Mouse (Mus musculus) adrenal gland, postnatal 4 days (tissue): ENCODE results near the gene Hexim2. TPM values are rescaled to one million over a fixed set of nuclear protein-coding genes. Genes with fewer than 3 reads are reported as not detected.

Source experiments
- DNase-seq, 2 experiments: peaks; one replicate each; pipeline ENCODE4 v3.0.0; 2021 to 2022; ENCODE audit warnings: low spot score in 2 of 2, mixed read lengths in 2 of 2
- total RNA-seq, 2 experiments: library from RNA; stranded (reverse); gene quantifications; 2 replicates each; pipeline ENCODE4 v1.2.3; 2021

The Hexim2 gene
- total RNA-seq, 2 experiments from 2014 or later, result 10.4 to 11.8 TPM

- DNase-seq, result no peak
These were observed 40.3 kb downstream of the Hexim2 start for GRCm38 (mm10) chr11:103172392-103173040.

- no peak for DNase-seq
These were observed 41.0 kb downstream of the Hexim2 start for GRCm38 (mm10) chr11:103173041-103173770.

- DNase-seq, result no peak
These were observed 41.6 kb downstream of the Hexim2 start for GRCm38 (mm10) chr11:103173771-103174344.

- no peak for DNase-seq
These were observed 42.2 kb downstream of the Hexim2 start for GRCm38 (mm10) chr11:103174411-103174832.

GRCm38 (mm10) chr11:103174891-103175391 lies 42.7 kb downstream of the Hexim2 start:
- no peak for DNase-seq

GRCm38 (mm10) chr11:103175688-103176442 lies 43.6 kb downstream of the Hexim2 start:
- DNase-seq, result no peak

- DNase-seq, result no peak
These were observed 44.3 kb downstream of the Hexim2 start for GRCm38 (mm10) chr11:103176510-103176909.

- no peak for DNase-seq
These were observed 45.0 kb downstream of the Hexim2 start for GRCm38 (mm10) chr11:103177216-103177615.

GRCm38 (mm10) chr11:103177815-103178485 lies 45.7 kb downstream of the Hexim2 start:
- DNase-seq, result no peak

- no peak for DNase-seq
These were observed 46.5 kb downstream of the Hexim2 start for GRCm38 (mm10) chr11:103178748-103179147.

- DNase-seq, result no peak
These were observed 48.2 kb downstream of the Hexim2 start for GRCm38 (mm10) chr11:103180426-103180825.

- DNase-seq, result no peak
These were observed 49.1 kb downstream of the Hexim2 start for GRCm38 (mm10) chr11:103181349-103181748.

GRCm38 (mm10) chr11:103181911-103182310 lies 49.7 kb downstream of the Hexim2 start:
- no peak for DNase-seq

GRCm38 (mm10) chr11:103184891-103185290 lies 52.7 kb downstream of the Hexim2 start:
- DNase-seq, result no peak

Other genes starting within 250 kb of the Hexim2 start
- gene Fam187a, start 247.3 kb upstream of the Hexim2 start, total RNA-seq, result not detected
- 1 to 10 TPM; 1.1 to 1.3 TPM for gene Gfap, start 231.5 kb upstream of the Hexim2 start, total RNA-seq
- gene Kif18b, start 207.3 kb upstream of the Hexim2 start, total RNA-seq, result 10 to 100 TPM; 16.1 to 20.1 TPM
- 10 to 100 TPM; 52.6 to 56.8 TPM for gene C1ql1, start 185.7 kb upstream of the Hexim2 start, total RNA-seq
- 10 to 100 TPM; 77.3 to 79.8 TPM for gene Nmt1, start 104.2 kb upstream of the Hexim2 start, total RNA-seq
- gene Dcakd, start 104.1 kb upstream of the Hexim2 start, total RNA-seq, result 100 to 1,000 TPM; 114 to 126 TPM
- gene Plcd3, start 30.8 kb upstream of the Hexim2 start, total RNA-seq, result 1 to 10 TPM; 8.7 to 8.9 TPM
- 10 to 100 TPM; 58.4 to 64.4 TPM for gene Acbd4, start 30.7 kb upstream of the Hexim2 start, total RNA-seq
- 10 to 100 TPM; 50.6 to 53.4 TPM for gene Hexim1, start 16.2 kb upstream of the Hexim2 start, total RNA-seq
- gene Fmnl1, start 38.7 kb downstream of the Hexim2 start, total RNA-seq, result 10 to 100 TPM; 13.4 to 14.2 TPM
- gene 1700023F06Rik, start 76.1 kb downstream of the Hexim2 start, total RNA-seq, result under 1 TPM; 0.45 to 0.70 TPM
- gene Spata32, start 86.0 kb downstream of the Hexim2 start, total RNA-seq, result not detected
- 1 to 10 TPM; 6.9 to 8.0 TPM for gene Map3k14, start 135.0 kb downstream of the Hexim2 start, total RNA-seq
- 10 to 100 TPM; 21.0 to 22.3 TPM for gene Arhgap27, start 231.3 kb downstream of the Hexim2 start, total RNA-seq